Mouse (Mus musculus) kidney, adult 2 months (tissue): ENCODE data around the gene Cfap61. TPM values are rescaled to one million over a fixed set of nuclear protein-coding genes. Genes with fewer than 3 reads are reported as not detected.

Source experiments
- DNase-seq: peaks from one replicate; pipeline ENCODE4 v3.0.0; 2021
- H3K27ac ChIP-seq: fragments of 200-500 bp; 2 replicates; pipeline ENCODE4 v1.5.1; 2012; ENCODE audit warnings: low read depth, low read length, control low read depth, inconsistent platforms; ENCODE audit not compliant: insufficient read depth
- H3K27me3 ChIP-seq: fragments of 200-500 bp; replicated peaks from 2 replicates; pipeline ENCODE4 v1.6.1; 2012; ENCODE audit warnings: mild to moderate bottlenecking, moderate library complexity, low read length, inconsistent platforms; ENCODE audit not compliant: control insufficient read depth, insufficient read depth
- H3K36me3 ChIP-seq: fragments of 200-500 bp; 2 replicates; pipeline ENCODE4 v1.6.1; 2012; ENCODE audit warnings: mild to moderate bottlenecking, moderate library complexity, low read length, inconsistent platforms; ENCODE audit not compliant: control insufficient read depth, insufficient read depth
- H3K4me1 ChIP-seq: fragments of 200-500 bp; 2 replicates; pipeline ENCODE4 v1.6.1; 2011; ENCODE audit warnings: low read length; ENCODE audit not compliant: control insufficient read depth, insufficient read depth
- H3K4me3 ChIP-seq: fragments of 200-500 bp; 2 replicates; pipeline ENCODE4 v1.5.1; 2011; ENCODE audit warnings: mild to moderate bottlenecking, low read depth, low read length, control low read depth; ENCODE audit not compliant: insufficient read depth
- CTCF ChIP-seq: fragments of 200-500 bp; conservative IDR thresholded peaks from 2 replicates; pipeline ENCODE4 v1.5.1; 2011; ENCODE audit warnings: low read depth, mild to moderate bottlenecking, control low read depth, low read length, moderate library complexity, mixed read lengths; ENCODE audit not compliant: insufficient read depth, insufficient read length
- POLR2A ChIP-seq: fragments of 200-500 bp; IDR thresholded peaks from one replicate; pipeline ENCODE4 v1.6.1; 2011; ENCODE audit warnings: low read depth, low read length, control low read depth
- WGBS: fragments of 180-500 bp; shearing (Covaris S2); methylation state at CpG from one replicate; pipeline ENCODE4 v1.1.7; 2018; 5-methylcytosine and 5-hydroxymethylcytosine counted together
- polyA plus RNA-seq: library from polyadenylated mRNA; depleted of rRNA; stranded (reverse); fragments of >200 nt; gene quantifications from 2 replicates; pipeline ENCODE4 v1.2.3, GENCODE M21; 2012

Gene Cfap61
- polyA plus RNA-seq, 1 experiment = 0.38 TPM

GRCm38 (mm10) chr2:146098853-146099717 is 164.5 kb downstream of the Cfap61 start:
- 57% methylated on average over 16 of the region's 16 CpGs for WGBS

DNA sequence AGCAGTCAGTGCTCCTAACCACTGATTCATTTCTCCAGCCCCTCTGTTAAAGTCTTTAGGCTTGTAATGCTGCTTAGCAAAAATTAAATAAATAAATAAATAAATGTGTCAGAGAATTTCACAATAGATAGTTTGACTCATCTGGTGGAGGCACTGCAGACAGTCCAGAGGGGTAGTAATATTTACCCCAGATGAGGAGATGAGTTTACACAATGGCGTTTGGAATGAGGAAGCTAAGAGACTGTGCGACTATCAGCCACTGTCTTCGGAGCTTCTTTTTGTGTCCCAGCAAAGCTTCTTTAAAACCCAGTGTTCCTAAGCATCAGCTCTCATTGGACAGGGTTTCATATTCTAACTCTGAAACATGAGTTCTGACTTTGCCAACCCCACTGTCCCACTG is 165.3 kb downstream of the Cfap61 start:
- H3K4me3 ChIP-seq = no peak overlapping the region
- DNase-seq = no peak
- H3K27ac ChIP-seq = no peak overlapping the region
- no peaks in the 10 kb centered on the region for H3K4me1 ChIP-seq
- H3K36me3 ChIP-seq = no peaks in the 10 kb centered on the region
- no peaks in the 10 kb centered on the region for H3K27me3 ChIP-seq
- WGBS = 86% methylated on average over 3 of the region's 3 CpGs
- no peak for TF ChIP-seq POLR2A
- TF ChIP-seq CTCF = no peak

More at GRCm38 (mm10) chr2:146098853-146099717, 164.5 kb downstream of the Cfap61 start:
- no peak for TF ChIP-seq POLR2A
- TF ChIP-seq CTCF = no peak
- Histone ChIP-seq H3K27ac (no peak overlapping the region), H3K4me3 (no peak overlapping the region), H3K36me3 (no peaks in the 10 kb centered on the region), H3K27me3 (no peaks in the 10 kb centered on the region), H3K4me1 (no peaks in the 10 kb centered on the region)
- no peak for DNase-seq

GRCm38 (mm10) chr2:146100489-146101060 is 166.0 kb downstream of the Cfap61 start:
- TF ChIP-seq POLR2A (no peak), CTCF (no peak)
- H3K36me3 ChIP-seq = no peaks in the 10 kb centered on the region
- WGBS = 91% methylated on average over 10 of the region's 10 CpGs
- no peaks in the 10 kb centered on the region for H3K4me1 ChIP-seq
- no peak overlapping the region for H3K27ac ChIP-seq
- no peaks in the 10 kb centered on the region for H3K27me3 ChIP-seq
- no peak for DNase-seq
- H3K4me3 ChIP-seq = no peak overlapping the region

- Histone ChIP-seq H3K27ac (no peak overlapping the region), H3K36me3 (no peaks in the 10 kb centered on the region), H3K4me3 (no peak overlapping the region), H3K4me1 (no peaks in the 10 kb centered on the region), H3K27me3 (no peaks in the 10 kb centered on the region)
- TF ChIP-seq CTCF = no peak
- no peak for TF ChIP-seq POLR2A
- no peak for DNase-seq
- WGBS = 59% methylated on average over 3 of the region's 3 CpGs
These were observed 168.0 kb downstream of the Cfap61 start for GRCm38 (mm10) chr2:146102600-146102999.

DNA sequence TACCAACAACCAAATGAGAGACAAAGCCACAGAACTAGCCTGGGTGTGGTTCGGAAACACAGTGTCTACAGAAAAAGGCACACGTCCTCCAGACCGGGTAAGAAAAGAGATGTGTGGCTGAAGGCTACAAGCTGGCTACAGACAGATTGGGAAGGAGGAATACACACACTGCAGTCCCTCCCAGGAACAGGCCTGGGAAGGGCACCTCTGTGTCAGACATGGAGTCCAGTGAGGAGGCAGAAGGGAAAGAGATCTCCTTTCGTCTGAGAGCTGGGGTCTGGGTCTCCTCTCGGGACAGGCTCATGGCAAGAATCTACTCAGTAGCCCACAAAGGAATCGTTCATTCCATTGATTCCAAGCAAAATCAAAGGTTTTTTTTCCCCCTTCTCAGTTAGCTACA is 170.8 kb downstream of the Cfap61 start:
- WGBS = 75% methylated on average over 6 of the region's 6 CpGs
- Histone ChIP-seq H3K4me3 (no peak overlapping the region), H3K36me3 (no peaks in the 10 kb centered on the region), H3K4me1 (no peaks in the 10 kb centered on the region), H3K27ac (no peak overlapping the region), H3K27me3 (no peaks in the 10 kb centered on the region)
- no peak for DNase-seq
- TF ChIP-seq CTCF (no peak), POLR2A (no peak)

DNA sequence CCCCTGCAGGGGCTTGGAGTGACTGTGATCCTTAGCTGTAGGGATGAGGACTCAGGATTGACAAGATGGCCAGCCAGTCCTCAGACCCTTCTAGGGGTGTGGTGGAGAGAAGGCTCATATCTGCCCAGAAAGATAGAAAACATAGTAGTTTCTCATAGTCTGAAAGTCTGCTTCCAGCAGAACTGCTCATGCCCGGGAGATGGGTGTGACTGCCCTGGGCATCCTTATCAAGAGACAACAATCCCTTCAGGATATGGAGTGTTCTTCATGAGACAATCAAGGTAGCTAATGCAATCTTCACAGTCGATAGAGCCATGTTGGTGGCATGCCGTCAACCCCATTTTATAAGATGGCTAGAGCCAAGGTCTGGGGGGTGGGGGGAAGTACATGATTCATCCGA is 173.4 kb downstream of the Cfap61 start:
- 87% methylated on average over 4 of the region's 4 CpGs for WGBS
- TF ChIP-seq CTCF (no peak), POLR2A (no peak)
- no peak for DNase-seq

GRCm38 (mm10) chr2:146109921-146110320 is 175.3 kb downstream of the Cfap61 start:
- WGBS = 82% methylated on average over 9 of the region's 9 CpGs
- no peak for DNase-seq
- Histone ChIP-seq H3K27me3 (no peaks in the 10 kb centered on the region), H3K4me1 (no peaks in the 10 kb centered on the region), H3K27ac (no peak overlapping the region), H3K36me3 (no peaks in the 10 kb centered on the region), H3K4me3 (no peak overlapping the region)
- TF ChIP-seq CTCF = no peak
- no peak for TF ChIP-seq POLR2A

More for the DNA sequence above, 173.4 kb downstream of the Cfap61 start:
- Histone ChIP-seq H3K36me3 (no peaks in the 10 kb centered on the region), H3K27me3 (no peaks in the 10 kb centered on the region), H3K27ac (no peak overlapping the region), H3K4me3 (no peak overlapping the region), H3K4me1 (no peaks in the 10 kb centered on the region)
